25 mouse cellular contexts compared by ENCODE assay signal in the genomic region with DNA sequence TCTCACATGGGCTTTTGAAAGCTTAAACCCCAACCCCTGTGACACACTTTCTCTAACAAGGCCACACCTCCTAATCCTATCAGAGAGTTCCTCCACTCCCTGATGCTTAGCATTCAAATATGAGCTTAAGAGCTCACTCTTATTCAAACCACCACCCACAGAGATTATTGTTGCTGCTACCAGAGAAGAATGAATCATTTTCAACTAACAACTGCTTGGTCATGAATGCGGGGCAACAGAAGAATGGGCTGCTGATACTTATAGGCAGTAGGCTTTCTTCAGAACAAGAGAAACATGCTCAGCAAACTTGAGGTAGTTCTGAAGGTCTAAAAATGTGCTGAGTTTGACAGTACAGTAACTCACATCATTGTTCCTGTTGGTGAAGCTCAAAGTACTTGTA. TPM values are rescaled to one million over a fixed set of nuclear protein-coding genes. Genes with fewer than 3 reads are reported as not detected.
"Had no signal": no experiment of that assay in that cellular context is flagged by ENCODE, and none has a peak within 500 bp of the region (broad histone marks: within the 10 kb centered on the region; RNA-seq: fewer than 3 reads in every experiment).

No protein-coding gene starts in this region.

- H3K27ac ChIP-seq: embryonic facial prominence, embryonic 10.5 days; embryonic facial prominence, embryonic 12.5 days; embryonic facial prominence, embryonic 13.5 days; embryonic facial prominence, embryonic 15.5 days; forebrain, embryonic 10.5 days; forebrain, embryonic 12.5 days; forebrain, embryonic 13.5 days; forebrain, embryonic 15.5 days; gastrocnemius, adult 2 months; heart, embryonic 10.5 days had no signal

- H3K36me3 ChIP-seq: embryonic facial prominence, embryonic 10.5 days; embryonic facial prominence, embryonic 12.5 days; embryonic facial prominence, embryonic 13.5 days; embryonic facial prominence, embryonic 15.5 days; forebrain, embryonic 12.5 days; forebrain, embryonic 15.5 days; heart, embryonic 10.5 days had no signal

- H3K9ac ChIP-seq: embryonic facial prominence, embryonic 12.5 days; embryonic facial prominence, embryonic 13.5 days; embryonic facial prominence, embryonic 15.5 days; forebrain, embryonic 12.5 days; forebrain, embryonic 13.5 days; forebrain, embryonic 15.5 days; forebrain, postnatal 0 days had no signal

- H3K4me1 ChIP-seq: embryonic facial prominence, embryonic 10.5 days; embryonic facial prominence, embryonic 12.5 days; embryonic facial prominence, embryonic 13.5 days; embryonic facial prominence, embryonic 15.5 days; forebrain, embryonic 13.5 days; forebrain, embryonic 15.5 days; heart, embryonic 10.5 days had no signal

- H3K4me3 ChIP-seq: embryonic facial prominence, embryonic 10.5 days; embryonic facial prominence, embryonic 12.5 days; embryonic facial prominence, embryonic 13.5 days; embryonic facial prominence, embryonic 15.5 days; erythroblast, embryonic 14.5 days; forebrain, embryonic 10.5 days; forebrain, embryonic 12.5 days; forebrain, embryonic 13.5 days; forebrain, embryonic 15.5 days; gastrocnemius, adult 2 months; heart, embryonic 10.5 days had no signal

- DNase-seq: cerebellum, adult 8-10 months; cerebellum, adult 9-10 months; cerebellum, adult 9-11 months; cerebellum, postnatal 10 days; cerebellum, postnatal 14 days; cerebellum, postnatal 25 days; cerebellum, postnatal 36 days; embryo, embryonic 11 days; forebrain, postnatal 0 days; gastrocnemius, adult 2 months; gastrocnemius, postnatal 10 days; gastrocnemius, postnatal 14 days; gastrocnemius, postnatal 25 days; gastrocnemius, postnatal 36 days; heart, adult 18-20 months had no signal

- H3K27me3 ChIP-seq: embryonic facial prominence, embryonic 12.5 days; embryonic facial prominence, embryonic 13.5 days; embryonic facial prominence, embryonic 15.5 days; forebrain, embryonic 12.5 days; forebrain, embryonic 13.5 days; forebrain, embryonic 15.5 days had no signal

RNA-seq across cellular contexts. Expression of gene Prdm9, which starts 14.4 kb away (rescaled TPM):
- polyA plus RNA-seq: erythroblast, embryonic 14.5 days had no signal
